Mouse (Mus musculus) hematopoietic stem cell, adult 5-6 weeks (primary cell): Measurements from ENCODE around the gene Mfap4. TPM values are rescaled to one million over a fixed set of nuclear protein-coding genes. Genes with fewer than 3 reads are reported as not detected.
A peak's percentile ranks its signal among the peaks of the same experiment; 100 is the strongest.

Source experiments
- ATAC-seq, 2 experiments: fragments of 125-278 bp in 1 of 2; replicated peaks in 1 of 2; 2 replicates each; pipeline ENCODE4 v1.8.0; 2016 to 2017; ENCODE audit warnings: inconsistent platforms in 2 of 2, mild to moderate bottlenecking in 2 of 2, moderate number of reproducible peaks in 2 of 2, low read depth in 1 of 2, moderate TSS enrichment in 1 of 2; ENCODE audit not compliant: low FRiP score in 2 of 2, poor library complexity in 2 of 2, severe bottlenecking in 2 of 2, insufficient read depth in 1 of 2, low TSS enrichment in 1 of 2
- total RNA-seq: library from RNA; stranded (forward); fragments of 172-1452, 232-1000 nt; gene quantifications from 2 replicates; pipeline ENCODE4 v1.2.3, GENCODE M21; 2017

The Mfap4 gene
- total RNA-seq, 1 experiment from 2014 or later: not detected

GRCm38 (mm10) chr11:61494129-61494997, 9.1 kb downstream of the Mfap4 start, which contains the start of gene Mapk7:
TSS of gene Mapk7 (minus strand) at chr11:61494406.
- ATAC-seq: peak; percentile 79 to 87

GRCm38 (mm10) chr11:61495528-61495927, 10.3 kb downstream of the Mfap4 start:
- ATAC-seq: no peak

DNA sequence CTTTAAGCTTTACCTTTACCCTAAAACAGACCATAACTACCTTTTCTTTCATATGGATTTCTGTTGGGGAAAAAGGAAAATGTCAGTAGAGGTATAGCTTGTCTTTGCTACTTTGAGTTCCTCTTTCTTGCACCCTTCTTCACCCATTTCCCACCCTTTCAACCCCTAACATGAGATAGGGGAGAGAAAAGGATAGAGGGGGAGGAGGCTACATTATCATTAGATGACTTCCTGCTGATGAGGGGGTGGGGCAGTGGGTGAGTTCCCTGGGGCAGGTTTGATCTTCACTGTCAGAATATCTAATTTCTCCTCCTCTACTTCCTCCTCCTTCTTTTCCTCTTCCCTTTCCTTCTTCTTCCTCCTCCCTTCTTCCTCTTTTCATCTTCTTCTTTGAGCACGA, 12.3 kb downstream of the Mfap4 start:
- no peak for ATAC-seq

GRCm38 (mm10) chr11:61498736-61499504, 13.7 kb downstream of the Mfap4 start:
- ATAC-seq: no peak

DNA sequence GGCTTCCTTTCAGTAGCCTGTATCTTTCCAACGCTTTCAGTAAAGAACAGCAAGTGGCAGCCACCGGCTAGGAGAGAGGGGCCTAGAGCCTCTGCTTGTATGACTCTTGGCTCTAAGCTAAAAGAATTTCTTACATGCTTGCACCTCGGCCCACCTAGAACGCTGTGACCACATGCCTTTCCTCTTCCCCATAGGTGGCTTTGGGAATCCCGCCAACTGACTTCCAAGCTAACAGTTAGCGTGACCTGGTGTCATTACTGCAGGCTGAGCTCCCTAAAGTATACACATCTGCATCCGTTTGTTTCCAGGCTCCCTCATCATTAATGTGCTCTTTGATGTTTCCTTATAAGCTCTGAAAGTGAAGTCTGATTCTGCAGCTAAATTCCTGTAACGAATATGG, 18.7 kb downstream of the Mfap4 start:
- no peak for ATAC-seq

GRCm38 (mm10) chr11:61504713-61505257, 19.6 kb downstream of the Mfap4 start, which contains the start of gene B9d1:
TSS of gene B9d1 (plus strand) at chr11:61505144.
- ATAC-seq: peak; percentile 91 to 92

GRCm38 (mm10) chr11:61514953-61515352, 29.7 kb downstream of the Mfap4 start:
- 0 out of 4 replicates have a peak, but pooled peaks of 1 of the 2 experiments have one; percentile 22 for ATAC-seq

DNA sequence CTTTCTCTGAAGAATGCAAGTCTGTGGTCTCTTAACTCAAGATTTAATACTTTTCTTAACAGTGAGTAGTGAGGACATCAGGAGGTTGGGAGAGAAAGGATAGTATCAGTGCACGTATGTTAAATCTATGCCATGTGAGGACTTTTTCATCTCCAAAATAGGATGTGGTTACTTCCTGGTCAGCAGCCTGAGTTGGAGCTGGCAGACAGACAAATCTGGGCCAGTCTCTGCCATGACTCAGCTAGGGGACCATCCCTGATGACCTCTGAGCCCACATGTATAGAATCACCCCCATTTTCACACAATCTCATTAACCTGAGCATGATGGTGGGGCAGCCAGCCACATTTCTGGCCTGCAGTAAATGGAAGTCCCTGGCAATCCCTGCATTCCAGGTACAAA, 32.7 kb downstream of the Mfap4 start:
- no peak for ATAC-seq

DNA sequence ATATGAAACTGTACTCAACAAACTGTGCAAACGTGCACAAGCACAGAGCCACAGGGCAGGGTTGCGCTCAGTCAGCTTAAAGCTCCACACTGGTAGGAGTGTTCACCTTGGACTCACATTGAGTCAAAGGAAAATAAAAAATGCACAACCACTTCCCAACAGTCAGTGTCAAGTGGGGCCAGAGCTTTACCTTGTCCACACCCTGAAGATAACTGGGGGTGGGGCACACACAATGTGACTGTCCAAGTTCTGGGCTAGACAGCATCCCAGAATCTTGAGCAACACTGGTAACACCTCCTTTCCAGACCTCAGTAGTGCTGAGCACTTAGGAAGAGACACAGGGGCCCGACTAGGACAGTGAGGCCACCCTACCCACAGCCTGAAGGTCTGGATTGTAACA, 33.6 kb downstream of the Mfap4 start:
- ATAC-seq: no peak

- no peak for ATAC-seq
Observed at GRCm38 (mm10) chr11:61519484-61520107, 34.4 kb downstream of the Mfap4 start.

GRCm38 (mm10) chr11:61526872-61527271, 41.6 kb downstream of the Mfap4 start:
- no peak for ATAC-seq

- peak; percentile 74 to 75 for ATAC-seq
Observed at GRCm38 (mm10) chr11:61529268-61529713, 44.1 kb downstream of the Mfap4 start.

- no peak for ATAC-seq
Observed at GRCm38 (mm10) chr11:61532820-61533219, 47.6 kb downstream of the Mfap4 start.

DNA sequence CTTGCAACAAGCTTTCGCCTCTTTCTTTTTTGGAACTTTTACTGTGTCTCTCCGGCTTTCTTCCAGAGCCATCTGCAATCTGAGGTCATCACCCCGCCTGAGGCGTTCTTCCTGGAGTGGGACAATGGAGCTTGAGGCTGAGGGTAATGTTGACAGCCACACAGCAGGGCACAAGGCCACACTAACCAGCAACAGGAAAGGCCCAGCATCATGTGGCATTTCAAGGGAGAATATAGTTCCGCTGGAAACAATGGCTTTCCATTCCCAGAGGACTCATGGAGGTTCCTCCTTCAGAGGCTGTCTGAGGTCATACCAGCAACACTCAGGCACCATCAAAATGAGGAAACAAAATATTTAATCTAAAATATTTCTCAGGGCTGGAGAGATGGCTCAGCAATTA, 48.3 kb downstream of the Mfap4 start:
- no peak for ATAC-seq

DNA sequence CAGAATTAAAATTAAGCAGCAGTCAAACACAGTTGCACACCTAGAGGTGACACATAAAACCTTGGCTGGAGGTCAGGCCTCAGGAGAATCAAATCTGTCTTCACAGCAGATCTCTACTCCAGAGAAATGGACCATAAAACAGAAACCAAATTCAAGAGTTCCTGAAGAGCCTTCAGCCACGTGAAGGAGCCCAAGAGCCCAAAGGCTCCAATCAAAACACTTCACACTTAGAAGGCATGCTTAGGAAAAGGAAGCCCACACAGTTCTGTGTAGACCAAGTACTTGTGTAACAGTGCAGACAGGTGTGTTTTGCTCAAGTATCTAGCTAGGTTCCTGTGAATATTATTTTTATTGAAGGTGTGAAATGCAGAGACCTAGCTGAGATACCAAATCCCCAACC, 50.3 kb downstream of the Mfap4 start:
- no peak for ATAC-seq

DNA sequence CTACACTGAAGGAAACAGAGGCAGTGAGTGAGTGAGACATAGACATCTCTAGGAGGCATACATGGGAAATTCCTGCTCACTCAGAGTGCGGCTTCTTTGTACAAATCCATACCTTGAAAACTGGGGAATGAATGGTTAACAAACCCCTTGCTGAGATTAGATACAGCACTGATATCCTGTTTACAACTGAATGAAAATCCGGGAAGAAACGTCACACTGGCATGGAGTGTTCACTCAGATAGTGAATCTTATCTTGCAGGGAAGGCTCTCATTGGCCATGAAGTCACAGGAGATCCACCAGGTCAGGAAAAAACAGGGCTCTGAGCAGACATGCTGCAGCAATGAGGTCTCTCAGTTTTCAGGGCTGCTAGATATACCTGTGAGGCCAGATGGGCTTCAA, 51.7 kb downstream of the Mfap4 start:
- ATAC-seq: no peak

DNA sequence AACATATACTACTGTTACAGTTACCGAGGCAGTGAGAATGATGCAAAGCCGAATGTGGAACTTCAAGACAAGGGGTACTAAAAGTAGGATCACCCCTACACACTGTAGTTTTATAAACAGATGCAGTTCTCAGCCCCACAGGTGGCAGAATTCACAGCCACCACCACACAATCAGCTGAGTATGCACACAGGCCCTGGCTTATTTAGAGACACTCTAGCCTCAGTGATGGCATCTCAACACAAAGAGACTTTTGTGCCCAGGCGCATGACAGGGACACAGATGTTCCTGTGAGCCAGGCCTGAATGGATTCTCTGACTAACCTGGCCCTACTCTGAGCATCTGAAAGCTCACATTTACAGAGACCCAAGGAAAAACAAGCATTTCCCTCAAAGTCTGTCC, 52.1 kb downstream of the Mfap4 start:
- ATAC-seq: no peak
